Mouse (Mus musculus): ENCODE data around the gene Anxa4.

DNA sequence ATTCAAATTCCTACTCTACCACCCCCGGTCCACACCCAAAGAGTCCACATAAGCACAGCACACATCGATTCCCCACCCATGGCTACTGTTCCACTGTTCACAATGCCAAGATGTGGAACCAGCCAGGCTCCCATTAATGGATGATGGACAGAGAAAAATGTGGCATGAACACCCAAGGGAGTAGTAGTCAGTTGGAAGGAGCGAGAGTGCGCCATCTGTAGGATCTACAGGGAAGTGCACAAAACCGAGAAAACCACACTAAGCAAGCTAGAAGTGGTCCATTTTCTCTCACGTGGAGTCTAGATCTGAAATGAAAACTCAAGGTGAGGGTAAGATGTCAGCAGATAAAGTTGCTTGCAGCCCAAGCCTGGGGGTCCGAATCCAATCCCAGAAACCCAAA lies 27.3 kb upstream of the Anxa4 start:
- TF ChIP-seq POLR2A (IDR thresholded peaks at IDR 0.05; ENCODE audit: control insufficient read depth, extremely low read depth, insufficient read depth, low read length, poor library complexity) (no peak), CTCF (IDR thresholded peaks at IDR 0.05; ENCODE audit: borderline replicate concordance, control insufficient read depth, extremely low read depth, insufficient read depth, low read length, poor library complexity) (no peak)

Data from thymus, adult 2 months (tissue).